Mouse (Mus musculus) cerebellum, adult (tissue): ENCODE measurements at regions not wholly inside any gene's neighbourhood (a gene's known extent, or its start where the extent isn't known, plus 50 kb on each side); places are given as distances from the start of the nearest gene placed in this dataset.
A peak's percentile ranks its signal among the peaks of the same experiment; 100 is the strongest.

Experiments used
- ATAC-seq: cut with Nextera tagmentation; 2 replicates; pipeline ENCODE4 v1.9.2; 2017; ENCODE audit warnings: mild to moderate bottlenecking, moderate library complexity, mixed read lengths; ENCODE audit not compliant: insufficient number of reproducible peaks, low FRiP score, low TSS enrichment

DNA sequence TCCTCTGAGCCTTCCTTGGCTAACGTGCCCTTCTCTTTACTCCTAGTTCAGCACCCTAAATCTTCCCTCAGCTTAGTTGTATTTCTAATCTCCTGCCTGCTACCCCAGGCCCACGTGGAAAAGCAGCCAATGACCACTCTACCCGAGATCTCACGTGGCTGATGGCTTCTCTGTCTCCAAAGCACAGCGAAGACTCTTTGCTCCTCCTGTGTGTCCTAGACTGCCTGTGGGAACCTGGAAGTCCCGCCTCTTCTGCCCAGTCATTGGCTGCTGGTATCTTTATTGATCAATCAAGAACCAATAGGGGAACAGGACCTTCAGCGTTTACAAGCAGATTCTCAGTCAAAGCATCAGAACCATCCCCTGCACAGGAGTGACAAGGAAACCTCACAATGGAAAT lies 54.8 kb downstream of the Gm19935 start:
- ATAC-seq, result no peak

DNA sequence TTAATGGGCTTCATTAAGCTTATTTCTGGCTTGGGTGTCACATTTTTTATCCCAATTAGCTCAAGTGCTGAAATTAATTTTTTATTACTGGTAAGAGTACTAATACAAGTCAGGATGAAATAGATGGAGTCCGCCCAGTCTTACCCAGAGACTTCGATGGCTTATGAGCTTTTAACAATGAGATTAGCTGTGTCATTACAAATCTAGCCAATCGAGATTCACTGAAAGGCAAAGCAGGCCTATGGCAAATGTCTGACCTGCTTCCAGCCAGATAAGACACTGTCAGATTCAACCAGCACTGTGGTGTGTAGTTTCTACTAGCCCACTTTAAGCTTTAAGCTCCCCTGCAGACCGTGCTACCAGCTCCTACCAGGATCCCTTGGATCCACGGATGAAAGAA lies 55.2 kb downstream of the Gm19935 start:
- ATAC-seq, result no peak

DNA sequence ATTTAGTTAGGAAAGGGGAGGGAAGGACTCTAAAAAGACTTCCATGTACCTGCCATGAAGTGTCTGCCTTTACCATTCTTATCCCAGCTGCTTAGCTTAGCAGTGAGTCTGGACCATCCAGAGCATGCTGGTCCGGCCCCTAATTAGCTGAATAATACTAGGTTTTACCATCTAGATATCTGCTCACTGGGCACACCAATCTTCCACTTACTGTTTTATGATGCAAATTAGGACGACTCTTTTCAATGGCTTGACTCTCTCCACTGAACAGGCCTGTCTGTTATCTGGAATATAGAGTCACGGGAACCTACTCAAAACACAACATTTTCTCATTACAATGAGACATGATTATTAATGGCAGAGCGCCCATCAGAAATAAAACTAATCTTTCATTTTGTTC lies 55.7 kb downstream of the Gm19935 start:
- no peak for ATAC-seq

DNA sequence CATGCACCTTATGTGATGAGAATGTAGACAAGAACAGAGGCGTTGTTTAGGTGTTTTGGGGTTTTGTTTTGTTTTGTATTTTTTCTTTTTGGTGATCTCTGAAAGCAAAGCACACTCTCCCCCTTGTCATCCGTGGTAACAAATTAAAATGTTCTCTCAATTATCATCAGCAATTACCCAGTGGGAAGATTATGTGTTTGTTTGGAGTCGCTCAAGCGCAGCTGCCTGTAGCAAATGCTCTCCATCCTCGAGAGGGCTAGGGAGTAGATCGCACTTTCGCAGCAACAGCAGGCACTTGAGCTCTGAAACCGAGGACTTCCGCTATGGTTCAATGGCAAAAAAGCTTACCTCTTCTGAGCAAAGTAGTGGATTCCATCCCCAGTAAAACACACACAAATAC lies 57.7 kb downstream of the Gm19935 start:
- no peak for ATAC-seq

DNA sequence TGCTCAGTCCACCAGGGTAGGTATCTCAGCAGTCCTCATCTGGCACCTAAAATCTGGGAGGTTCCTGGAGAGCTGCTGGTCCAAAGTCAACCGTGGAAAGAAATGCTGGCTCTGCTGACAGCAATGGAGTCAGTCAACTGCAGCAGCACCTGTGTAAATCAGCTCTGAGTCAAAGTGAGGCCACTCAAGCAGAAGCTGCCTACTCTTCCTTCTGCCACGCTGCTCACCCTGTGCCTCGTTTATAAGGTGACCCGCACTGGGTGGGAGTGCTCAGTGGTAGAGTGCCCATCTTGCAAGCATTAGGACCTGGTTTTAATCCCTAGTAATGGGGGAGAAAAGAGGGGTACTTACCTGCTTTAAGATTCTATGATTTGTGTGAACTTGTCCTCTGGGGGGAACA lies 62.2 kb downstream of the Gm19935 start:
- ATAC-seq, result no peak

DNA sequence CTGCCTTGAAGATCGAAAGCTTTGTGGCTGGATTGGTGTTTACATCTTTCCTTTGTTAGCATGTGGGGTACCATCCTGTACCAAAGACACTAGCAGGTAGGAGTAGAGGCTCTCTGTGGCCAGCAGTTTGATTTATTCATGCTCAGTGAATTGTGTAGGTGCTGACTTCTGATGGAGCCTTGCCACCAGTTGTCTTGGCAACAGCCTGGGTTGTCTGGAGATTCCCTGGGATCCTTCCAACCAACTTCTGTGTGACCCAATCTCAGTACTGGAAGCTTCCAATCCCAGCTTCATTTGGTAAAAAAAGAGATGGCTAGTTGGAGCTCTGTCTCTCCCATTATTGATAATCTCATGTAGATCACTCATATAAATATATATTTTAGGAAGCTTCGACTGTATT lies 73.6 kb downstream of the Gm19935 start:
- ATAC-seq, result no peak

GRCm38 (mm10) chr8:90740963-90741733 lies 76.0 kb downstream of the Gm19935 start:
- no peak for ATAC-seq

GRCm38 (mm10) chr8:90740302-90740962 lies 76.8 kb downstream of the Gm19935 start:
- ATAC-seq, result no peak

DNA sequence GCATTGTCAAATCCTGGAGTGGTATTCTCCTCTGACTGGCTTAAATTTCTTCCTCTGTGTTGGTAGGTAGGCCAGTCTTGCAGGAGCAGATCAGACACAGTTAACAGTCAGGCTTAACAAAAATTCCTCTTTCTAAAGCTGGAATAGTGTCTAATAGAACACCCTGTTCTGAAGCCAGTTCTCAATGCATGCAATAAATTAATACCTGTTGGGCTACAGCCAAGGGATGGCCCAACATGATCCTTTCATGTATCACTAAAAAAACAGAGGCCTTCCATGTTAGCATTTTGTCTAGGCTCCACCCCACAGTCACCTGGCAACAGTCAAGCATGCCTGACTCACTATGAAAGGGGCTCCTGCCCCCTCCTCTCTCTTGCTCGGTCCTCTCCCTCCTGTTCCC lies 89.2 kb downstream of the Gm19935 start:
- ATAC-seq, result no peak

GRCm38 (mm10) chr8:90725188-90725587 lies 92.0 kb downstream of the Gm19935 start:
- no peak for ATAC-seq

DNA sequence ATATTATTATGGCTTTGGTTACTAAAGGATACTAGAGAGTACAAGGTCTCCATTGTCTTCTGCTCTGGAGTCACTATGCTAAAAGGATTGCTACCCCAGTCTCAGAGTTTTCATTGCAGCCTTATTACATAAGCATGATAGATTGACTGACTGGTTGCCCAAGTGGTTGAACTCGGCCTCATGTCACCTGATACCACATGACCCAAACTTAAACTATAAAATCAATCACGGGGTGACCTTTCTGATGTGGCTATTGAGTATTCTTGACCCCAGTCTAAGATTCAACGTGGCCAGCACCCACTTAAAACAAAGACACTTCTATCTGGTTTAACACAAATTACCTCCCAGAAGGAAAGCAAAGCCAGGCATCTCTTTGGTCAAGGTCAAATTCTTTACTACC lies 100.8 kb downstream of the Gm19935 start:
- no peak for ATAC-seq

DNA sequence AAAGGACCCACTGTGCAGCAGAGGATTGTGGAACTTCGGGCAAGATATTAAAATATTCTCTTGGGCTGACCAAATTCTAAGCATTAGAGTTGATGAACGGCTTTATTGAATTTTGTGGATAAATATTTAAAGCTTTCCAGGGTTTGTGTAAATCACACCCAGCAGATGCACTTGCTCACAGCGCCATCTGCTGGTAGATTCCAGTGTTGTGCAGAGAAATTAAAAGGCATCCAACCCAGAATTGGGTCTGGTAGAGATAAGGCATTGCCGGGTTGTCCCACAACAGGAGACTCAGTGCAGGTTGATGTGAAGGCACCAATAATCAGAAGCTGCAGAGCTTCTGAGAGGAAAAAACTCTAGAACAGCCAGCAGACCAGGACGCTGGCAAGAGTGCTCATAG lies 108.7 kb downstream of the Gm19935 start:
- ATAC-seq, result no peak

DNA sequence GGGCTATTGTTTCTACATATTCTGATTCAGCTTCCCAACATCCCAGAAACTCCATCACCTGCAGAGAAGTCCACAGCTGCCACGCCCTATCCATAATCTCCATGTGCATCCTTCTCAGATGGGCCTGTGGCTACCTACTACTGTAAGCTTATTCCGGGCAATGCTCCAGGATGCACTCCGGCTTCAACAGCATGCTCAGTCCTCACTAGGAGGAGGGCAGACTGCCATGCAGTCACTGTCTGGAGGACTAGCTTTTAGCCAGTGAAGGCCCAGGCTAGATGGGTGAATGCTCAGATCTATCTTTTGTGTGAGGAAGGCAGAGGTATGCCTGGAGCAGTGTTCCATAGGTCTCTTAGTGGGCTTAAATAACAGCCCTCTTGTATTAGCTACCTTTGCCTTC lies 124.7 kb downstream of the Gm19935 start:
- no peak for ATAC-seq

GRCm38 (mm10) chr8:90685076-90685475 lies 132.1 kb downstream of the Gm19935 start:
- ATAC-seq, result no peak

GRCm38 (mm10) chr8:90670471-90671057 lies 146.6 kb downstream of the Gm19935 start:
- no peak for ATAC-seq

DNA sequence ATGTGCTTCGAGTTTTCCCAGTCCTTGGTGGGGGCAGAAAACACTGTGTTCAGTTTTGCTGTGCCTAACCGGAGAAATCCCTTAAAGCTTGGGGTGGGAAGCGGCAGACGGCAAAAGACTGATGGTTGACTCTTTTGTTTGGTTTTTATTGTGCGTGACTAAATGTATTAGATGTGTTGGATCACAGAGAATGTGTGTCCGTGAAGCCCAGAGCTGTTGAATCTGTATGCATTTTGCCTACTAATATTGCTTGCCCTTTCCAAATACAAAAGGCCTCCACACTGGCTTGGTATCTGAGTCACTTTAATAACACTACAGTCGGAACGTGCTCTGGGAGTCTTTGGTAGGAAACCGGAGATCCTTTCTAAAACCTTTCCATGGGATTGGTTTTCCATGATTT lies 147.8 kb downstream of the Gm19935 start:
- ATAC-seq, result no peak

DNA sequence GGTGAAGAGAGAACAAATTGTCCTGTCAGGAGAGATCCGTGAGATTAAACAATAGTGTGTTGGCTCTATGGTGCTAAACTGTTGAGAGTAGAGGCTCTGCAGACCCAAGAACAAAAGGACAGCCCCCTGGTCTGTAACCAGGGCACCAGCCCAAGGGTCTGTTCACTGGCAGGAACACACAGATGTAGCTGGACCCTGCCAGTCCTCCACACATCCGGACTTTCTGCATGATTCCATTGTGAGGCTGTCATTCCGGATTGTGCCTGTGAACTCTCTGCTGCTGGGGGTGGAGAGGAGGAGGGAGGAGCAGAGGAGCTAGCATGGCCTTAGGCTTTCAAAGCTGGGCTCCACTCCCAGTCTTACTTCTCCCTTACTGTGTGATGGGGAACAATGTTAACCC lies 158.1 kb downstream of the Gm19935 start:
- no peak for ATAC-seq

DNA sequence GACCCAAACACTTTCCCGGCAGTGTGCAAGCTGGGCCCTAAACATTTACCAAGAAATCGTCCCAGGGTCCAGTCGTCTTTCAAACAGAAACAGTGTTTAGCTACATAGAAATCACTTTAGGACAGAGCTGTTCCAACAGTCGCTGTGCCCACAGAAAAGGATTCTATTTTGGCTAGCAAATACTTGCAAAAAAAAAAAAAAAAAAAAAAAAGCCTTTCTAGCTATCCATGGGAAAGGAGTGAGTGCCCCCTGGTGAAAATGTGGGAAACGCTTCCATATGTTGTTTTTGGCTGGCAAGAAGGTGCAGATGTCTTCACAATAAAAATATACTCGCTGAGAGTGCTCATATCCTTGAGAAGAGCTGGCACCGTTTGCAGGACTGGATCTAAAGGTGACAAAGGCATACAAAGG lies 159.5 kb downstream of the Gm19935 start:
- peak; percentile 74 for ATAC-seq

- ATAC-seq, result no peak
Observed at GRCm38 (mm10) chr8:90657116-90657515, 160.1 kb downstream of the Gm19935 start.

- ATAC-seq, result no peak
Observed at GRCm38 (mm10) chr8:90656436-90657090, 160.6 kb downstream of the Gm19935 start.

DNA sequence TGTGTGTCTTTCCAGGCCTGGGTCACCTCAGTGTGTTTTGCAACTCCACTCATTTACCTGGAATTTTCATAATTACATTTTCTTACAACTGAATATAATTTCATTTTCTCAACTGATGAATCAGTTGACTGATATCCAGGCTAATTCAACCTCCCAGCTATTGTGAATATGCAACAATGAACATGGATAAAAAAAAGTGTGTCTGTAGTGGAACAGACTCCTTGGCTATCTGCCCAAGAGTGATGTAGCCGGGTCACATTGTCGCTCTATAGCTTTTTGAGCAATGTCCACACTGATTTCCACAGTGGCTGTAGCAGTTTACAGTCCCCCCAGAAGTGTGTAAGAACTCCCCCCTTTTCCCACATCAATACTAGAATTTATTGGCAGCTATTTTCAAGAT lies 162.4 kb downstream of the Gm19935 start:
- ATAC-seq, result no peak
